Mouse (Mus musculus) liver, adult 2 months (tissue): ENCODE measurements around the gene Acap3.

Experiments
- CTCF ChIP-seq: fragments of 200-500 bp; IDR thresholded peaks from 2 replicates; pipeline ENCODE4 v1.5.1; 2011; ENCODE audit warnings: low read depth, low read length, control low read depth
- POLR2A ChIP-seq: fragments of 200-500 bp; IDR thresholded peaks from 2 replicates; pipeline ENCODE4 v1.6.1; 2011; ENCODE audit warnings: low read length, control low read depth; ENCODE audit not compliant: insufficient read depth; ENCODE audit errors: extremely low read depth

DNA sequence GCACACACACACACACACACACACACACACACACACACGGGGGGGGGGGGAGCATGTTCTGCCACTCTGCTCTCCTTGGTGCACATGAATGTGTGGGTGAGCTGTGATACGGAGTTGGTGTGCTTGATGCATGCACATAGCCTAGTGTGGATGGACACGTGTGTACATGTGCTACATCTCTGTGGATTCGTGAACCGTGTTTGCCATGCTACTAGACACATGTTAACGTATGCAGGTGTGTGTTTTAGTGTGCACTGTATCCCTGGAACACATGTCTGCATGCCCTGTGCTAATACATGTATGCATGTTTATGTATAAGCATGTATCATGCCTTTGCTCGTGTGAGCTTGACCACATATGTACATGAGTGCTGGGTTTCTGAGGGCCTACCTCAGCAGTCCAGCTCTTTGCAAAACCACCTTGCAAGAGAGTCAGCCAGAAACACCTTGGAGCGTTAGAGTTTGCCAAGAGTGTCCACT, 1.6 kb downstream of the Acap3 start:
- no peak for TF ChIP-seq CTCF
- no peak for TF ChIP-seq POLR2A
